Mouse (Mus musculus): ENCODE measurements around the gene Zbtb3. TPM values are rescaled to one million over a fixed set of nuclear protein-coding genes. Genes with fewer than 3 reads are reported as not detected.

Zbtb3 gene
- polyA plus RNA-seq, 1 experiment from 2014 or later, result 6.0 TPM

GRCm38 (mm10) chr19:8815812-8816211 is 13.5 kb downstream of the Zbtb3 start:
- H3K4me3 ChIP-seq, result no peak overlapping the region
- H3K27me3 ChIP-seq, result no peaks in the 10 kb centered on the region
- no peak overlapping the region for H3K9ac ChIP-seq
- peaks cover 56% of the 10 kb centered on the region for H3K36me3 ChIP-seq
- no peak overlapping the region for H3K27ac ChIP-seq
- no peaks in the 10 kb centered on the region for H3K9me3 ChIP-seq
- 84% methylated on average over 11 of the region's 11 CpGs for WGBS
- ATAC-seq (ENCODE audit: low FRiP score, low read depth), result no peak
- H3K4me1 ChIP-seq, result peaks cover 28% of the 10 kb centered on the region
- no peak overlapping the region for H3K4me2 ChIP-seq (replicated peaks)

GRCm38 (mm10) chr19:8817001-8817400 is 14.6 kb downstream of the Zbtb3 start:
- Histone ChIP-seq H3K36me3 (peaks cover 46% of the 10 kb centered on the region), H3K27me3 (no peaks in the 10 kb centered on the region), H3K4me3 (peak overlapping the region; percentile 16), H3K9ac (peak overlapping the region; percentile 53), H3K27ac (no peak overlapping the region), H3K4me2 (replicated peaks) (peak overlapping the region; percentile 85), H3K9me3 (no peaks in the 10 kb centered on the region), H3K4me1 (peaks cover 34% of the 10 kb centered on the region)
- ATAC-seq (ENCODE audit: low FRiP score, low read depth), result no peak
- 78% methylated on average over 3 of the region's 3 CpGs for WGBS

GRCm38 (mm10) chr19:8818301-8818798 is 16.0 kb downstream of the Zbtb3 start:
- no peaks in the 10 kb centered on the region for H3K9me3 ChIP-seq
- peak overlapping the region; percentile 86 for H3K9ac ChIP-seq
- ATAC-seq (ENCODE audit: low FRiP score, low read depth), result no peak
- H3K4me3 ChIP-seq, result peak overlapping the region; percentile 100
- peaks cover 40% of the 10 kb centered on the region for H3K36me3 ChIP-seq
- H3K27me3 ChIP-seq, result no peaks in the 10 kb centered on the region
- H3K4me2 ChIP-seq (replicated peaks), result peak overlapping the region; percentile 85
- H3K27ac ChIP-seq, result peak overlapping the region; percentile 99
- peaks cover 48% of the 10 kb centered on the region for H3K4me1 ChIP-seq
- 25% methylated on average over 14 of the region's 14 CpGs for WGBS

GRCm38 (mm10) chr19:8818801-8819595 is 16.6 kb downstream of the Zbtb3 start, which contains the start of gene Ttc9c:
TSS of gene Ttc9c (minus strand) at chr19:8819333.
- H3K27ac ChIP-seq, result peak within 1 kb of the TSS; percentile 99
- H3K4me2 ChIP-seq (replicated peaks), result peak within 1 kb of the TSS; percentile 85
- ATAC-seq (ENCODE audit: low FRiP score, low read depth), result peak; percentile 93
- no peaks in the 10 kb centered on the region for H3K9me3 ChIP-seq
- no peaks in the 10 kb centered on the region for H3K27me3 ChIP-seq
- WGBS, result under 1% methylated on average over 33 of the region's 33 CpGs
- H3K36me3 ChIP-seq, result peaks cover 41% of the 10 kb centered on the region
- peak within 1 kb of the TSS; percentile 100 for H3K4me3 ChIP-seq
- peak within 1 kb of the TSS; percentile 99 for H3K9ac ChIP-seq
- peaks cover 48% of the 10 kb centered on the region for H3K4me1 ChIP-seq

- WGBS, result under 1% methylated on average over 83 of the region's 83 CpGs
- H3K27me3 ChIP-seq, result no peaks in the 10 kb centered on the region
- peaks cover 42% of the 10 kb centered on the region for H3K36me3 ChIP-seq
- H3K9me3 ChIP-seq, result no peaks in the 10 kb centered on the region
- peak; percentile 96 for ATAC-seq (ENCODE audit: low FRiP score, low read depth)
- peaks cover 48% of the 10 kb centered on the region for H3K4me1 ChIP-seq
- peak within 1 kb of the TSS; percentile 99 for H3K9ac ChIP-seq
- peak within 1 kb of the TSS; percentile 100 for H3K4me3 ChIP-seq
- H3K27ac ChIP-seq, result peak within 1 kb of the TSS; percentile 99
- H3K4me2 ChIP-seq (replicated peaks), result peak within 1 kb of the TSS; percentile 85
Measured at GRCm38 (mm10) chr19:8819596-8820423, 17.5 kb downstream of the Zbtb3 start, which contains the start of gene Hnrnpul2. TSS of gene Hnrnpul2 (plus strand) at chr19:8820010.

- Histone ChIP-seq H3K36me3 (peaks cover 42% of the 10 kb centered on the region), H3K9ac (peak overlapping the region; percentile 99), H3K4me1 (peaks cover 46% of the 10 kb centered on the region), H3K27me3 (no peaks in the 10 kb centered on the region), H3K27ac (peak overlapping the region; percentile 99), H3K9me3 (no peaks in the 10 kb centered on the region), H3K4me3 (peak overlapping the region; percentile 100), H3K4me2 (replicated peaks) (peak overlapping the region; percentile 85)
- peak; percentile 1 for ATAC-seq (ENCODE audit: low FRiP score, low read depth)
- WGBS, result under 1% methylated on average over 48 of the region's 48 CpGs
Measured at GRCm38 (mm10) chr19:8820424-8820956, 18.1 kb downstream of the Zbtb3 start.

GRCm38 (mm10) chr19:8821146-8821545 is 18.8 kb downstream of the Zbtb3 start:
- under 1% methylated on average over 7 of the region's 7 CpGs for WGBS
- H3K4me1 ChIP-seq, result peaks cover 41% of the 10 kb centered on the region
- H3K9me3 ChIP-seq, result no peaks in the 10 kb centered on the region
- no peak for ATAC-seq (ENCODE audit: low FRiP score, low read depth)
- H3K9ac ChIP-seq, result peak overlapping the region; percentile 99
- peak overlapping the region; percentile 85 for H3K4me2 ChIP-seq (replicated peaks)
- H3K4me3 ChIP-seq, result peak overlapping the region; percentile 100
- peaks cover 43% of the 10 kb centered on the region for H3K36me3 ChIP-seq
- H3K27me3 ChIP-seq, result no peaks in the 10 kb centered on the region
- H3K27ac ChIP-seq, result no peak overlapping the region

GRCm38 (mm10) chr19:8822696-8823095 is 20.3 kb downstream of the Zbtb3 start:
- ATAC-seq (ENCODE audit: low FRiP score, low read depth), result no peak
- H3K9me3 ChIP-seq, result no peaks in the 10 kb centered on the region
- peak overlapping the region; percentile 100 for H3K4me3 ChIP-seq
- peak overlapping the region; percentile 56 for H3K9ac ChIP-seq
- H3K27ac ChIP-seq, result no peak overlapping the region
- WGBS, result 86% methylated on average over 8 of the region's 8 CpGs
- peaks cover 27% of the 10 kb centered on the region for H3K4me1 ChIP-seq
- H3K27me3 ChIP-seq, result no peaks in the 10 kb centered on the region
- peak overlapping the region; percentile 85 for H3K4me2 ChIP-seq (replicated peaks)
- peaks cover 50% of the 10 kb centered on the region for H3K36me3 ChIP-seq

GRCm38 (mm10) chr19:8829660-8830059 is 27.3 kb downstream of the Zbtb3 start, which contains the start of gene AC129217.1:
TSS of gene AC129217.1 (plus strand) at chr19:8829773.
- H3K9me3 ChIP-seq, result no peaks in the 10 kb centered on the region
- H3K9ac ChIP-seq, result peak within 1 kb of the TSS; percentile 13; the same call in 1 of the 2 replicates
- H3K4me1 ChIP-seq, result no peaks in the 10 kb centered on the region
- H3K4me2 ChIP-seq (replicated peaks), result no peak within 1 kb of the TSS
- no peak within 1 kb of the TSS for H3K4me3 ChIP-seq
- WGBS, result 93% methylated on average over 8 of the region's 8 CpGs
- H3K27me3 ChIP-seq, result no peaks in the 10 kb centered on the region
- H3K36me3 ChIP-seq, result peaks cover 99% of the 10 kb centered on the region
- no peak for ATAC-seq (ENCODE audit: low FRiP score, low read depth)
- no peak within 1 kb of the TSS for H3K27ac ChIP-seq

- Histone ChIP-seq H3K27me3 (no peaks in the 10 kb centered on the region), H3K9me3 (no peaks in the 10 kb centered on the region), H3K4me2 (replicated peaks) (no peak overlapping the region), H3K36me3 (peaks cover 99% of the 10 kb centered on the region), H3K27ac (no peak overlapping the region), H3K4me3 (no peak overlapping the region), H3K9ac (no peak overlapping the region), H3K4me1 (no peaks in the 10 kb centered on the region)
- WGBS, result 92% methylated on average over 8 of the region's 8 CpGs
- no peak for ATAC-seq (ENCODE audit: low FRiP score, low read depth)
Measured at GRCm38 (mm10) chr19:8830664-8831063, 28.3 kb downstream of the Zbtb3 start.

- H3K4me1 ChIP-seq, result no peaks in the 10 kb centered on the region
- H3K9ac ChIP-seq, result no peak overlapping the region
- ATAC-seq (ENCODE audit: low FRiP score, low read depth), result no peak
- no peak overlapping the region for H3K27ac ChIP-seq
- H3K4me2 ChIP-seq (replicated peaks), result no peak overlapping the region
- peaks cover 96% of the 10 kb centered on the region for H3K36me3 ChIP-seq
- WGBS, result 84% methylated on average over 11 of the region's 11 CpGs
- H3K27me3 ChIP-seq, result no peaks in the 10 kb centered on the region
- H3K9me3 ChIP-seq, result no peaks in the 10 kb centered on the region
- no peak overlapping the region for H3K4me3 ChIP-seq
Measured at GRCm38 (mm10) chr19:8831262-8831661, 28.9 kb downstream of the Zbtb3 start.
